Mouse (Mus musculus): ENCODE measurements around the gene Gm5741.

Gene Gm5741

DNA sequence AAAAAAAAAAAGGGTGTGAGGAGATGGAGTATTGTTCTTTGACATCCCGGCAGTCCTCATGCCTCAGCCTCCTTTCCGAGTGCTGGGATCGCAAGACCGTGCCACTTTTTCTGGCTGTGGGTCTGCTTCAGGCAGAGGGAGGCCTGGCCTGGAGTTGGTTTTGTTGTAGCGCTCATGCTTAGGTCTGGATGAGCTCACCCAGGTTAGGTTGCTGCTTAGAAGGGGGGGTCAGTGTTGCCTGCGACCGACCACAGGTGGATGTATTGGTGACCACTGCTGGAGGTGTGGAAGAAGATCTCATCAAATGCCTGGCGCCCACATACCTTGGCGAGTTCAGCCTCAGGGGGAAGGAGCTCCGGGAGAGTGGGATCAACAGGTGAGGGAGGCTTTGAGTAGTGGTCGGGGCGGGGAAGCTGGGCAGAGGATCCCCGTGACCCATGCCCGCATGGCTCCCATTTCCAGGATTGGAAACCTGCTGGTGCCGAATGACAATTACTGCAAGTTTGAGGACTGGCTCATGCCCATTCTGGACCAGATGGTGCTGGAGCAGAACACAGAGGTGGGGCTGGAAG is 5.3 kb upstream of the Gm5741 start:
- DNase-seq (ENCODE audit: low read depth, low spot score): no peak

DNA sequence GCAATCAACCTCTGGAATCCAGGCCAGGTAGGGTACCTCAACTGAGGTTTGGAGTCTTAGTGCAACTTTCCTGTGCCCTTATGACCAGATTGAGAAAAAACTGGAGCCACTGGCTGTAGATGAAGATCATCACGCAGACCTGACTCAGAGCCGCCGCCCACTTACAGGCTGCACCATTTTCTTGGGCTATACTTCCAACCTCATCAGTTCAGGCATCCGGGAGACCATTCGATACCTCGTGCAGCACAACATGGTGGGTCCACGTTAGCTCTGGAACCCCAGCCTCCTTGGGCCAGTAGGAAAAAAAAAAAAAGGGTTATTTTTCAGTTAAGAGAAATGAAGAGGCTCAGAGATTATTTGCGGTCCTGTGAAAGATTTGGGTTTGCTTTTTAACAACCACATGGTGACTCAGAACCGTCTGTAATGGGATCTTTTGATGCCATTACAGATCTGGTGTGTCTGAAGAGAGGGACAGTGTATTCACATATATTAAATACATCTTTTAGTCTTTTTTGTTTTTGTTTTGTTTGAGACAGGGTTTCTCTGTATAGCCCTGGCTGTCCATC is 4.7 kb upstream of the Gm5741 start:
- no peak for DNase-seq (ENCODE audit: low read depth, low spot score)

DNA sequence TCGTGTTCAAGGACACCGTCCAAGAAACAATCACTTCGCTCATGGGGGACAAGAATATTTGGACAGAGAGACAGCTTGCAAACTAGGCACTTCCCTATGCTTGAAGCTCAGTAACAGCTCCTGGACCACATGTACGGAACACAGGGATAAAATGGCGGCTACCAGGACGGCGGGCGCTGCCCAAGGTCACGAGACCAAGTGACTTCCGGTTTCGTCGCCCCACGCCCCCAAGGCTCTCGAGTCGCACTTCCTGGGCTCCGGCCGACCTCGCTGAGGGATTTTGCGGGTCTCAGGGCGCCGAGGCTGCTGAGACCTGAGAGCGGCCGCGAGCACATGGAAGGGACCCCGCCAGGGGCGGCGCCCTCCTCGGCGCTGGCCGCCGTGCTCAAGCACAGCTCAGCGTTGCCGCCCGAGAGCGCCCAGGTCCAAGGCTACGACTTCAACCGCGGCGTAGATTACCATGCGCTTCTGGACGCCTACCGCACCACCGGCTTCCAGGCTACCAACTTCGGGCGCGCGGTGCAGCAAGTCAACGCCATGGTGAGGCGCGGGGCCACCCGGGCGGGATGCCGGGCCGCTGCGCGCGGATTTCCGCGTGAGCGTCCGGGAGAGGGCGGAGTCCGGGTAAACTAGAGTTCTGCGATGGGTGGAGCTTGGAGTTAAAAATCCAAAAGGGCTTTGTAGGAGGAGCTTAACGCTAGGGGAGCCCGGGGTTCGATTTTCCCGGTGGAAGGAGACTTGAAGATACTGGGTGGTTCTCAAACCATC is 3.9 kb upstream of the Gm5741 start, which contains the start of gene Dhps:
Dhps (plus strand) TSS at position 244 of the 768 bp plus-strand sequence.
- peak; percentile 76 for DNase-seq (ENCODE audit: low read depth, low spot score)

DNA sequence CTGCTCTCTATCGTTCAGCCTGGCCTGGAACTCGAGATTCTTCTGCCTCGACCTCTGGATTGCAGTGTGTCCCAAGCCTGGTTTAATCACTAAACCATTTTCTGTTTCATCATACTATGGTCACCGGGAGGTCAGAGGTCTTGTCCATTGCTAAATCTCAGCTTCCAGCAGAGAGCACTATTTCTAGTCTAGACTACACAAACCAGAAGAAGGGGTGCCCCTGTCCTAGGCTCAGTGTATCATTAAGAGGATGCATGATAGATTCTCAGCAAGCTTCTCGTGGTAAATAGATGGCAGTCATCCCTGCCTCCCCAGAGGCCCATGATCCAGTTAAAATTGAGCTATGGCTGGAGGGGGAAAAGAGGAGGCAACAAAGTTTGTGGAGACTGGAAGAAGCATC is 3.3 kb upstream of the Gm5741 start:
- DNase-seq (ENCODE audit: low read depth, low spot score): no peak

DNA sequence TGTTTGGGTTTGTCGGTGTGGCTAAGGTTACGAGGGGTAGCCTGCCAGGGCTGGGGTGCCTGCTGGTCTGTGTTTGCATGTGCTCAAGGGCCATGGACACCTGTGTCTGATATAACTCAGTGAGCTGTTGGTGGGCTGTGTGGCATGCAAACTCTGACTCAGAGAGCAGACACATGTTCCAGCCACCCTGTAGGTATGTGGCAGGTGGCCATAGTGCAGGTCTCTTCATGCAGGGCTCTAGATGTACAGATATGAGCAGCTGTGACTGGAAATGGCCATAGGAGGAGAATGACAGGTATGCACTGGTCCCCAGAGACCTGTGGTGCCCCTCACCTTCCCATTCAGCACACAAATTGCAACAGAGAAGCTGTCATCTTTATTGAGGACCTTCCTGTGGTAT is 627 bp downstream of the Gm5741 start:
- no peak for DNase-seq (ENCODE audit: low read depth, low spot score)

DNA sequence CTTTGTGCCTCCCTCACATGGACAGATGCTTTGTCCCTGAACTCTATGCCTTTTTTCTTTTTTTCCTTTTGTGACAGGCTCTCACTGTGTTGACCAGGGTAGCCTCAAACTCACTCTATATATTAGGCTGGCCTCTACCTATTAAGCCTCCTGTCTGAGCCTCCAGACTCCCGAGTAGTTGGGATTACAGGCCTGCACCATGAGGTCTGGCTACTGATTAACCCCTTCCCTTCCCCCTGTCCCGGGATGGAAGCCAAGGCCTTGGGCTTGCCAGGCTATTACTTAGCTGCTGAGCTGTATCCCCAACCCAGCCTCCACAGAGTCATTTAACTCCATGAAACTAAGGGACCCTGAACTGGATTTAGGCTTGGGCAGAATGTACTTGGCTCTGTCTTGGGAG is 2.6 kb downstream of the Gm5741 start:
- no peak for DNase-seq (ENCODE audit: low read depth, low spot score)

DNA sequence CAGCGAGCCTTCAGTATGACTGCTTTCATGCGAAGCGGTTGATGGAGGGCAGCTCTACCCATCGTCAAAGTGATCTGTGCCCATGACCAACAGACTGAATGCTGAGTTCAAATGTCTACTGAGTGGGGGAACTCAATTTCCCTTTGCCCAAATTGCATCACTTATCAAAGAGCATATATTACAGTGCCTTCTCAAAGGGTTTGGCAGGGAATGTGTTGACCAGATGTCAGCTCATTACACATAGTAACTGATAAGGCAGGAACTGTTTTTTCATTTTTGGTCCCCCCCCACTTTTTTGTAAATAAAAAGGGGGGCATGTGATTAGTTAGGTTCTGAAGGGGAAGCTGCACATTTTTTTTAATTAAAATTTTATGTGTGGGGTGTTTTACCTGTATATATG is 5.2 kb downstream of the Gm5741 start:
- DNase-seq (ENCODE audit: low read depth, low spot score): no peak

DNA sequence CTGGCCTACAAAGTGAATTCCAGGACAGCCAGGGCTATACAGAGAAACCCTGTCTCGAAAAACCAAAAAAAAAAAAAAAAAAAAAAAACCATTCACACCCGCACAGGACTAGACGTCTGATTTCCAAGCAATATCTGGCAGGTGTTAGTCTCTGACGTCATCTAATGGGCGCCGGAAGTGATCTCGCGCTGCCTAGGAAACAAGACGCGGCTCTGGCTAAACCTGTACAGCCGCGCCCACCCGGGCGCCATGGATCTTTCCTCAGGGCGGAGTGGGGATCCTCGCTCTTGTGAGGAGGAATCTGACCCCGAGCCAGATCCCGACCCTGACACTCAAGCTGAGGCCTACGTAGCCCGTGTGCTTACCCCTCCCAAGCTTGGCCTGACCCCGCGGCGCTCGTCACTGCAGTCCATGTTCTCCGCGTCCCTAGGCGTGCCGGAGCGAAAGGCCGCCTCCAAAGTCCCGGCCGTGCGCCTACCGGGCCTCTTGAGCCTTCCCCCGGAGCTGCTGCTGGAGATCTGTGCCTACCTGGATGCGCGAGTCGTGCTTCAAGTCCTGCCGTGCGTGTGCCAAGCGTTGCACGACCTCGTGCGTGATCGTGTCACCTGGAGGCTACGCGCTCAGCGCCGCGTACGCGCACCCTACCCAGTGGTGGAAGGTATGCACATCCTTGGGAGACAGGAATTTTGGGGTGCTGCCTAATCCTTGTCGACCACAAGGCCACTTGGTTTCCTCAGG is 7.7 kb downstream of the Gm5741 start, which contains the start of gene Fbxw9:
Fbxw9 (plus strand) TSS at position 177 of the 738 bp plus-strand sequence.
- peak; percentile 91 for DNase-seq (ENCODE audit: low read depth, low spot score)

DNA sequence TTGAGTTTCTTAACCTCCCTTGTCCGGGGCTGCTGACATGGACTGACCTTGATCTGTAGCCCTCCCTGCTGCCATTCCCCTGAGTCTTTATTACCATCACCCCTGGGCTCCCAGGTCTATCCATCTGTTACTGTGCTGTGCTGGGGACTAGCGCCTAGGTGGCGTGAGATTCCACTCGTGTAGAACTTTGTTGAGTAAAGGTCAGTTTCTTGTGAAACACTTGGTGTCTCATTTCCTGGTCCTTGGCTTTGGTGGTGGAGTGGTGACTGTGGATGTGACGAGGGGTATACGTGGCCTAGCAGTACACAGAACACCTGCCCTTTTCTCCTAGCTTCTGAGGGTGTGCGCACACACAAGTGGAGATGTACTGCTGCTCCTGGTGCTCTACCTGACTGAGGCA is 10.4 kb downstream of the Gm5741 start:
- DNase-seq (ENCODE audit: low read depth, low spot score): no peak

DNA sequence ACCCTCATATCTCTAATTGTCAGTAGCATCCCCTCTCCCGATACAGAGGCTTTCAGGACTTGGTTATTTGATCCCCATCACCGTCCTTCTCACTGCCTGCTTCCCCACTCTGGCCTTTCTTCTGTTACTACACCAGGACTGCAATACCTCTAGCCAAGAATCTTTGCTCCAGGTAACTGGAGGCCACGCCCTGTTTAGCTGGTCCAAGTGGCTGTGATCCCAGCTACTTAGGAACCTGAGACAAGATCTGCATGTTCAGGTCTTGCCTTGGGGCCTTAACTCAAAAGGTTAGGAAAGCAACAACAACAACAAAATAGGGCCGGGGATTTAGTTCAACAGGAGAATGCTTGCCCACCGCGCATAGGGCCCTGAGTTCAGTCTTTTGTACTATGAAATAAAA is 24.2 kb downstream of the Gm5741 start:
- DNase-seq (ENCODE audit: low read depth, low spot score): no peak

DNA sequence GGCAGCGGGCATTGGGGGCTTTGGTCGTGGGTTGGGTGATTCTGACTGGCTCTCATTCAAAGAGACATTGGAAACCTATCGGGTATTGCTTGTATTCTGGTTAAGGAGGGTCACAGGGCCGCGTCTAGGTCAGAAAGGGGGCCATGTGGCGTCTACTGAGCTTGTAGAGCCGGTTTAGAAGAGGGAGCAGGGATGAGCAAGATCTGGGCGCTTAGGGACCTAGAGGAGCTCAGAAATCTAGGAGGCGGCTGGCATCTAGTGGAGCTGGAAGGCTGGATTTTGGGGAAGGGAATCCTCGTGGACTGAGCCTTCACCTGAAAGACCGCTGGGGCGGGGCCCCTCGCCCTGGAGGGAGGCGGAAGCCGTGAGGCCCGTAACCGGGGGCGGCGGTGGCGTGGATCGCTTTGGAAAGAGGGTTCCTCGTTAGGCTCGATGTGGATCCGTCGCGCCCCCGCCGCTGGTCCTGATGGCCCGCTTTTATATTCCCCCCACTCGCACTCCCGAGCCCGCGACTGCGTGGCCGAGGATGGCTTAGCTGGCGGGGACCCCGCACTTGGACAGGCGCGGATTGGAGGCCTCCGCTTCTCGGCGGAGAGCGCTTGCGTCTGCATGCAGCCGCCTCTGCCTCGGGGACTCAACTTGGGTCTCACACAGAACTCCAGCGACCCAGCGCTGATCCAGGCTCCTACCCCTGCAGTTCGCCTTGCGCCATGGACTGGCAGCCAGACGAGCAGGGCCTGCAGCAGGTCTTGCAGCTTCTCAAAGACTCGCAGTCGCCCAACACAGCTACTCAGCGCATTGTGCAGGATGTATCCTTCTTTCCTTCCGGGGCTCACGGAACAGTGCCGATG is 29.9 kb downstream of the Gm5741 start:
- no peak for DNase-seq (ENCODE audit: low read depth, low spot score)

DNA sequence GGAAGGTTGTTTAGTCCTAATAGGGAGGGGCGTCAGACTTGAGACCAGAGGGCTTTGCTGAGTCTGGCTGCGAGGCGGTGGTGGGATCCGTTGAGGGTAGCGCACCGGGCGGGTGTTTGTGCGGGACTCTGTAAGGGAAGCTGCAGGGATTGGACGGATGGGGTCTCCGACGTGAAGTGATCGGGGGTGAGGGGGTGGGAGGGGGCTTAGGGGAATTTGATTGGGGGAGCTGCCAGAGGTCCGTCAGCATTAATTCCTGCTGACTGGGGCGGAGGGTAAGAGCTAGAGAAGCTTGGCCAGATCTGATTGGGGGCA is 30.5 kb downstream of the Gm5741 start:
- no peak for DNase-seq (ENCODE audit: low read depth, low spot score)

DNA sequence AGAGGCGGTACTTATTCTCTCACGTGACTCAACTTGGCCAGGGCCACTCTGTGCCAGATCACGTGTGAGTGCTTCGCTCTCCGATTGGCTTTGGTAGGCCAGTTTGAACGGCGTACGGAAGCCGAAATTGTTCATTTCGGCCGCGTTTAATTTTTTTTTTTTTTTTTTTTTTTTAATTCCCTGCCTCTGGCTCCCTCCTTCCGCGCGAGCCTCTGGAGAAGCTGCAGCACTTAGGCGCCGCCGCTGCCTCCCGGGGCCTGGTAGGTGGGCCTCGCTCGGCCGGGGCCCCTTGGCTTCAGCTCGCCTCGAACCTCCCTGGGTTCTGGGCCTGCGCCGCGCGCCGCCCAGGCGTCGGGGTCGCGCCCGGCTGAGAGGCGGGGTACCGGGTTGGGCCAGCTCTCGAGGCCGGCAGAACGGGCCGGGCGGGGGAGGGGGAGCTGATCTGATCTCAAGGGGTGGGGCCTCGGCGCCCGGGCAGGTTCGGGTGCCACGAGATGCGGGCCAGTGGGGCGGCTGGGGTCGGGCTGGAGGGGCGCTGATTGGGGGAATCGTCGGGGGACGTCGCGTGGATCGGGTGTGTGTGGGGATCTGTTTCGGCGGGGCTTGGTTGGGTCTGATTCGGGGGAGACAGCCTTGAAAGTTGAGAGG is 30.9 kb downstream of the Gm5741 start, which contains the start of gene Tnpo2:
Tnpo2 (plus strand) TSS at position 198 of the 648 bp plus-strand sequence.
- peak; percentile 93 for DNase-seq (ENCODE audit: low read depth, low spot score)

DNA sequence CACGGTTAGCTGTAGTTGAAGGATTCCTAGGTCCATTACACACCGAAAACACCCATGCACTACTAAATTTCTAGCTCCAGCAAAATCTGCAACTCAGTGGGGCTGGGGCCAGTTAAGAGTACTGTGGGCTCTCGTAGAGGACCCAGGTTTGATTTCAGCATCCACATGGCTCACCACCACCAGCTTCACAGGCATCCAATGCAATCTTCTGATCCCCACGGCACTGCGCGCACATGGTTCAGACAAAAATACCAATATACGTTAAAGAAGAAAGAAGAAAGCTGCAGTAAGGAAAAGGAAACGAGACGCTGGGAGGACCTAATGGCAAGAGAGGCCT is 31.4 kb downstream of the Gm5741 start:
- DNase-seq (ENCODE audit: low read depth, low spot score): no peak

DNA sequence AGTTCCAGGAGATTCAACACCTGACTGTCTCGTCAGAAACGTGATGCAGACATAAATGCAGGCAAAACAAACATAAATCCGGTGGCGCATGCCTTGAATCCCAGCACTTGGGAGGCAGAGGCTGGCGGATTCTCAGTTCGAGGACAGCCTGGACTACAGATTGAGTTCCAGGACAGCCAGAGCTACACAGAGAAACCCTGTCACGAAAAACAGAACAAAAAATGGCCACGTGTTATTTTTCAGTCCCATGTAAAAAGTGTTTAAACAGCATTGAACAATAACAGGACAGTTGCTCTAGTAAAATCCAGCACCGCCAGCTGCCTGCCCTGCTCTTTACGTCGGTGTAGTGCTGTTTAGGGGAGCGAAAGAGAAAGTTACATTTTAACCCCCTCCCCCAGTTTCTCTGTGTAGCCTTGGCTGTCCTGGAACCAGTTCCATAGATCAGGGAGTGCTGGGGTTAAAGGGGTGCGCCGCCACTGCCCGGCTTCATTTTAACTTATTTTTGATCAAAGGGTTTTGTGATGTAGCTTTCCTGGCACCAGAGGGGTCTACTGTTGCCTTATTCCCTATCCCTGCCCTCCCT is 32.0 kb downstream of the Gm5741 start:
- DNase-seq (ENCODE audit: low read depth, low spot score): no peak

DNA sequence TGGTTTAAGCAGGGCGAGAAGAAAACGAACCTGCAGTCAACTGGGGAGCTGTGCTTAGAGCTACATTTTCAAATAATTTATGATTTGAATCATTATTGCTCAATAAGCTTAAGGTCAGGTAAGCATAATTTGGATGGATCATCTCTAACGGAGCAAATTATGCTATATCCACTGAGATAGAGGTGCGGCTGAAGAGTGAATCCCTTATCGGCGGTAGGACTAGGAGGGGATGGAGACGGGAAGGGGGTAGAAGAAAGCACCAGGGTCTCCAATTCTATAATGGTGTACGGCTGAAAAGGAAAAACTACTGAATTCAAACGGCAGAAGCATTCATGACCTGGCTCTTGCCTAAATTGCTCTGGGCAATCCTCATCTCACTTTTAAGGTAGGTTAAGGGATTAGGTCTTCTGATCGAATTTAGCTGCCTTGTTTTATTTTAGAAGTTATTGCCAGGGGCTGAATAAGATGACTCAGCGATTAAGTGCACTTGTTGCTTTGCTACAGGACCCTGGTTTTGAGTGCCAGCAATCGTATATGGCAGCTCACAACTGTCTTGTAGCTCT is 32.5 kb downstream of the Gm5741 start:
- no peak for DNase-seq (ENCODE audit: low read depth, low spot score)

DNA sequence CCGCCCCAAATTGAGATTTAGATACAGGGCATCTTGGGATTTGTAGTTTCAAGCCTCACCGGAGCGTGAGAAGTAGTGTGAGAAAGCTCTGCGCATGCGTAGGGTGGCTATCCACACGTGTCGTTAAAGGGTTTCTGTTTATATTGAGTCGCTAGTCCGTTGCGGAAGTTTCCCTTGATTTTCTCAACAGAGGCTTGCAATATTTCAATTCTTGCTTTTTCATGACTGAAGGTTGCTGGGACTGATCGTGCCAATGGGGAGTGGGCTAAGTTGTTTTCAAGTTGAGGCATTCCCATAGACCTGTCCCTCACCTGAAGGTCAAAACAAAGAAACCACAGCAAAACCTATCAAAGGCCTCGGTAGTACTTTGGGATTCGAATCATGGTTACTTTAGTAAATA is 33.0 kb downstream of the Gm5741 start:
- DNase-seq (ENCODE audit: low read depth, low spot score): peak; percentile 61

DNA sequence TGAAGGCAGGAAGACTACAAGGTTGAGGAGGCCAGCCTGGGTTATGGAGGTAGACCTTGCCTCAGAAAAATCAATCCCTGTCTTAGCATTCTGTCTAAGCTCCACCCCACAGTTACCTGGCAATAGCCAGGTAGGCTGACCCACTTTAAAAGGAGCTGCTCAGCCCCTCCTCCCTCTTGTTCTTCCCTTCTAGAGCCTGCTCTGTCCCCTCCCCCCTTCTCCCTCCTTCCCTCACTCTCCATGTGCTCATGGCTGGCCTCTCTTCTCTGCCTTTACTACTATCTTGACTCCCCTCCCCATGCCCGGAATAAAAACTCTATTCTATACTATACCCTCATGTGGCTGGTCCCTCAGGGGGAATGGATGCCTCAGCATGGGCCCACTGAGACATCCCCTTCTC is 33.9 kb downstream of the Gm5741 start:
- no peak for DNase-seq (ENCODE audit: low read depth, low spot score)

DNA sequence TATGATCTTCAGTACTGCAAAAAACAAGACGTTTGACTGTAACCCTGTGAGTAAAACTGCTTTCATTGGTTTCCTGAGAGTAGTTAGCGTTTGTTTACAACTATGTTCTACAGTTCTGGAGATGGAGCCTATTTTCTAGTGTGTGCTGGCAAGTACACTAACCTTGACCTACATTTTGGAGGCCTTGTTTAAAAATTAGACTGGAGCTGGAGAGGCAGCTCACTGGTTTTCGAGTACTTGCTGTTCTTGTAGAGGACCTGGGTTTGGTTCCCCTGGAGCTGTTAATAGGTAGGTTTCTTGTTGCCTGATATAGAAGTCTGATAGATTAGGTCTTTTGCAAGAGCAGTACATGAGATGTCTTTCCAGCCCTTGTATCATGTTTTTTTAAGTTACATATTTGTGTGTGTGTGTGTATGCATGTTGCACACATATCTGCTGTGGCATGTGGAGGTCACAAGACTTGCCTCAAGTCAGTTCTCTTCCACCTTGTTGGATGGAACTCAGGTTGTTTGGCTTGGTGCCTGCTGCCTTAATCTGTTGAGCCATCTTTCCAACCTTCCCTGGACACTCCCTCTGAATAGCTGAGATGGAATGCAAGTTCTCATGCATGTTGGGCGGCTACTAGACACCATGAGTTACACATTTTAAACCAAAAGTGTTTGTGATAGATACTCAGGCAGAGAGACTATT is 35.0 kb downstream of the Gm5741 start:
- DNase-seq (ENCODE audit: low read depth, low spot score): no peak

DNA sequence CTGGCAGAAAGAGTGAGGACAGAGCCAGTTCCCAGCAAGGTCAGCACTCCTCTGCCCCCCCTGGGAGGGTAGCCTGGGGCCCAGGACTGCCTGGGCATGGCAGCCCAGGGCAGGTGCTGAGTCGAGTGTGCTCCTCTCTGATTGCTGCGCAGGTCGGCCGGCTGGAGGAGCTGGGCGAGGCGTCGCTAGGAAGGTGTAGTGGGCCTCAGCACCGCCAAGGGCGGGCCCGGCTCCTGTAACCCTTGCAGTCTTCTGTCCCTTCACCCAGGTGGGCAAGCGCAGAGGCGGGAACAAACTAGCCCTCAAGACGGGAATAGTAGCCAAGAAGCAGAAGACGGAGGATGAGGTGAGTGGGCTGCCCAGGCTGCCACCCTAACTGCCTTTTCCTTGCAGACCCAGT is 38.5 kb downstream of the Gm5741 start:
- DNase-seq (ENCODE audit: low read depth, low spot score): no peak
